Mouse (Mus musculus) adrenal gland, adult 2 months (tissue): ENCODE results near the gene Serpinh1. TPM values are rescaled to one million over a fixed set of nuclear protein-coding genes. Genes with fewer than 3 reads are reported as not detected.

Experiments used
- DNase-seq: peaks from one replicate; pipeline ENCODE4 v3.0.0; 2021
- polyA plus RNA-seq: library from polyadenylated mRNA; depleted of rRNA; stranded (reverse); fragments of >200 nt; gene quantifications from 2 replicates; pipeline ENCODE4 v1.2.3, GENCODE M21; 2012; rRNA removed
- total RNA-seq, 2 experiments: library from RNA; stranded (reverse); gene quantifications; 2 replicates each; pipeline ENCODE4 v1.2.3; 2021

Gene Serpinh1
- total and polyA plus RNA-seq, 3 experiments = 276 to 358 (median 356) TPM

- no peak for DNase-seq
Observed at GRCm38 (mm10) chr7:99328847-99329246, 24.2 kb downstream of the Serpinh1 start.

GRCm38 (mm10) chr7:99326128-99326527, 26.9 kb downstream of the Serpinh1 start:
- DNase-seq = no peak

DNA sequence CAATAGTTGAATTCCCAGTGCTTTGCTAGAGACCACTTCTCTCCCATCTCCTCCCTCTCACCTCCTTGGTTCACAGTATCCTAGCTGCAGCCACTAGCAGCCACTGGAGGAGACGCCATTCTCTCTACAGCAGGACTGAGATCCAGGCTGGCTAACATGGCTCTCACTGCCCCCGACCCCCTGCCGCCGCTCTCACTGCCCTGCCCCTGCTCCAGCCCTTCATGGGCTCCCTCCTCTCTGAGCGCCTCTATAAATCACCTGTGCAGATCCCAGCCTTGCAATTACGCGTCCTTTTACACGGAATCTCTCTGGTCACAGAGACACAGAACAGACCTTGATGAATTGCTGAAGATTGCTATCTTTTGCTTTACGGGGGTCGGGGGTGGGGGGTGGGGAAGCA, 28.2 kb downstream of the Serpinh1 start:
- DNase-seq = no peak

- no peak for DNase-seq
Observed at GRCm38 (mm10) chr7:99323321-99323700, 29.7 kb downstream of the Serpinh1 start.

DNA sequence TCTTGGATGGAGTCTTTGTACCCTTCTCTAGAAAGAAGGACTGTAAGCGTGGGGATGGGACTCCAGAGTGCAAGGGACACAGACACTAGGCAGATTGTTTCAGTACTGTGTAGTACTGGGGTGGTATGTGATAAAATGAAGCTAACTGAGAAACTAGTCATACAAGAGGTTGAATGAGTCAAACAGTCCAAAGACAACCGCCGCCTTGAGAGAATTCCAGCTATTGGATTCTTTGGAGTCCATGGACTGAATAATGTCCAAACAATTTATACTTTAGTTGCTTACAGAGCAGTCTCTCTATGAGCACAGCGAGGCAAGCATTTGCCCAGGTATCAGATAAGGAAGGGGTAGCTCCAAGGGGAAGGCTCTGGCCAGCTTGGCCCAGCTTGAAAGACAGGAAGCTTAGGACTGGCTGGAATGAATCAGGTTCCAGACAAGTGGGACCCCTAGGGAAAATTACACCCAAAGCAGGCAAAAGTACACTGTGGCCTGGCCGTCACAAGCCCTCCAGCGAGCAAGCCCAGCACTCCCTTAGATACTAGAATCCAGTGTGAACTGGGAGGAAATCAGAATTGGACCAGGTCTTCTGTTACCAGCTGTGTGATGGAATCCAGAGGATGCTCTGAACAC, 30.2 kb downstream of the Serpinh1 start:
- no peak for DNase-seq

- DNase-seq = peak; percentile 75
Observed at GRCm38 (mm10) chr7:99320524-99320923, 32.5 kb downstream of the Serpinh1 start.

- DNase-seq = no peak
Observed at GRCm38 (mm10) chr7:99317475-99317874, 35.6 kb downstream of the Serpinh1 start.

DNA sequence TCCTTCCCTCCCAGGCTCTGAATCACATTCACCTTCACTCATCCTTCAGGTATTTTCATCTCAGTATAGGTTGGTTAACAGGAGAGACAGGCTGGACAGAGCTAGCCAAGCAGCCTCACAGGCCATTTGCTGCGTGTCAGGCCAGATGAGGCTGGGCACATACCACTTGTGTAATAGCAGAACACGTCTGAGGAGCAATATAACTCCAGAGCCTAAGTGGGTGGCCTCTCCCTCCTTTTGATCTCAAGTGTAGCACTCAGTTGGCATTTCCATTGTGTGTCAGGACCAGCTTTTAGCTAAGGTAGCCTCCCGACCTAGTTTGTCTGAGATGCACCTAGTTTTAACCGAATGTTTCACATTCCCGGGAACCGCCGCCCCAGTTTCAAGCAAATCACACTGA, 36.8 kb downstream of the Serpinh1 start:
- no peak for DNase-seq

GRCm38 (mm10) chr7:99314565-99314964, 38.5 kb downstream of the Serpinh1 start:
- no peak for DNase-seq

DNA sequence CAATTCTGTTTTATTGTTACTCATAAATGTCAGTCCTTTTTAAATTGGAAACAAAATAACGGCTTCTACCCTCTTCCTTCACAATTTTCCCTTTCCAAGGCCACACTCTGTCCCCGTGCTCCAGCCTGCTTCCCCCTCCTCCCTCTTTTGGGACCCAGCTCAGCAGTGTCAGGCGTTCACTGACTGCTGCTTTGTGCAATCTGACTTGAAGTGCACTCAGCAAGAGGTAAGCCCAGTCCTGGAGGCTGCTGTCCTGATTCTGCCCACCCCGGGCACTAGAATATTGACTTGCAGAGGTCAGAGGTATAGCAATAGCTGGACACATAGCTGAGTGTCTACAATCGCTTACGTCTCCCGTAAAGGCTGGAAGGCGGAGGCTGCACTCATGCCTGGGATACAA, 39.8 kb downstream of the Serpinh1 start:
- DNase-seq = no peak

DNA sequence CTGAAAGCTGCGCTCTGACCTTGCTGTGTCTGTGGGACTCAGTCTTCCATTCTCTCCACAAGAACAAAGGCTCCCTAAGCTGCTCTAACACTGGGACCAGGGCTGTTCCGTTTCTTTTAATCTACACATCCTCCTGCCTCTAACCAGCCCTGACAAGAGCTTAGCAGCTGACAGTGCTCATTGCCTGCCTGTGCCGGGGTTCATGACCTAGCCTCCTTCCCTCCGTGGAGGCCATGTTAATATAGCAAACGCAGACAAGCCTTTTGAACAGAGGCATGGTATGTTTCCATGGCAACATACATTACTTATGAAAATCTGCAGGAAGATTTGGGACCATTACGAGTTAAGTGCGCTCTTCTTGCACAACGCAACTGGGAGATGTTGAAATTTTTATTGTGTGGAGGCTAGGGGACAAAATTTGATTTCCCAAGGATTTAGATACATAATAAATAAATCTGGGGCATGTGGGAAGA, 40.3 kb downstream of the Serpinh1 start:
- no peak for DNase-seq

- DNase-seq = no peak
Observed at GRCm38 (mm10) chr7:99312058-99312457, 41.0 kb downstream of the Serpinh1 start.

- DNase-seq = peak; percentile 28
Observed at GRCm38 (mm10) chr7:99311433-99311832, 41.6 kb downstream of the Serpinh1 start.

DNA sequence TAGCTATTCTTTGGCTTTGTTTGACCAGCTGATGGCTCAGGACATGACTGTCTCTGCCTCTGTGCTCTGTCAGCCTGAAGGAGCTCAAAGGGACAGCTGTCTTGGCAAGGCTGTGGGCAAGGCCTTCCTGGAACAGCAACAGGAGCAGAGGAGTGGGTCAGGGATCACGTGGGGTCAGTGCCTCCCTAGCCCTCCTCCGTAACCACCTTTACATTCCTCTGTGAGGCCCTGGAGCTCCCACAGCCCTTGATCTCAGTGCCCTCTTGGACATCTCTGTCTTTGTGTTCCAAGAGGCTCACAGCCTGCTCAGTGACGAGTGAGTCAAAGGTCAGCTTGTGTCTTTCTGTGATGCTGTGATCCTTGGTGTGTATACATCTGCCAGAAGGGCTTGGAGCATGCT, 46.4 kb downstream of the Serpinh1 start:
- DNase-seq = no peak

- DNase-seq = peak; percentile 76
Observed at GRCm38 (mm10) chr7:99305688-99306087, 47.4 kb downstream of the Serpinh1 start.

- peak; percentile 97 for DNase-seq
Observed at GRCm38 (mm10) chr7:99304949-99305372, 48.1 kb downstream of the Serpinh1 start.

DNA sequence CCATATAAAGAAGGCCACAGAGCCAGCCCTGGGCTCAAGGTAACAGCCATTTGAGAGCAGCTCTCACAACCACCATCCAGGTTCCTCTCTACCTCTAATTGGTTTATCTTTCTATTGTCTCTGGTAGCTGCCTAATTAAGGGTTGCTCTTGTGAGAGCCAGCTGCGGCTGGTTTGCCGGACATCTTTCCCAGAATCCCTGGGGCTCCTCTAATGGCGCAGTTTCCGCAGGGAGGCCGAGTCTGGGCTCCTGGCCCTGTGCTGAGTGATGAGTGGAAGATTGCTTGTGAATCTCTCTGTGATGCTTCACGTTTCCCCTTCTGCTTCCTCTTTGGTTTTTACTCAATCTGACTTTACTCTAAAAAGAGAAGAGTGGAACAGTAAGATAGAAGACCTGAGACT, 49.0 kb downstream of the Serpinh1 start:
- no peak for DNase-seq

DNA sequence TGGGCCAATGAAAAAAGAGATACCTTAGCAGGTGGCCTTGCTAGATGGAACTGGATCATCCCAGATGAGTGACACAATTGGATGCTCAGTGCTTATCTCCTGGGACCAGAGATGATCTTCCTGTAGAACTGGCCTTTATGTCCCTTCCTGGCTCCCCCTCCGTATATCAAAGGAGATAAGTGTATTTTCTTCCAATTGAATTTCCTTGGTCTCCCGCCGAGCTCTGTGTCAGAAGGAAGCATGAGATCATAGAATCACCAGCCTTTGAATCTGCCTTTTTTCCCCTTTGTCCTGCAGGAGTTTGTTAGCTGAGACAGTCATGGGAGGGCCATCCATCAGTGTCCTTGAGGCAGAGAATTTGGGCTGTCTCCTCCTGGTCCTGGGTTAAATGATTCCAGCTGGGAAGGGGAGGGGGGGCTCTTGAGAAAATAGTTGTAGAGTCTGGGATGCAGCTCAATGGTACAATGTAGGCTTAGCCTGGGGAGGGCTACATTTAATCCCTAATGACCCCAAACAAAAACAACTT, 52.3 kb downstream of the Serpinh1 start:
- no peak for DNase-seq

Other genes starting within 250 kb of the Serpinh1 start
- gene Uvrag, start 212.1 kb downstream of the Serpinh1 start, total RNA-seq = 10 to 100 TPM; 18.5 to 30.0 TPM
- 50.4 and 60.6 TPM in 2 replicates for gene Uvrag, start 212.1 kb downstream of the Serpinh1 start, polyA plus RNA-seq
- gene Dgat2, start 170.5 kb downstream of the Serpinh1 start, total RNA-seq = 100 to 1,000 TPM; 498 to 599 TPM
- 613 and 819 TPM in 2 replicates for gene Dgat2, start 170.5 kb downstream of the Serpinh1 start, polyA plus RNA-seq
- gene Mogat2, start 114.6 kb downstream of the Serpinh1 start, total RNA-seq = under 1 TPM in 1 of 2 experiments, not detected in 1; 0.37 TPM
- 1.6 and 4.0 TPM in 2 replicates for gene Mogat2, start 114.6 kb downstream of the Serpinh1 start, polyA plus RNA-seq
- gene Map6, start 85.8 kb downstream of the Serpinh1 start, total RNA-seq = 10 to 100 TPM in 1 of 2 experiments, 1 to 10 TPM in 1; 7.5 to 10.2 TPM
- gene Map6, start 85.8 kb downstream of the Serpinh1 start, polyA plus RNA-seq = 4.9 and 7.0 TPM in 2 replicates
- gene Gdpd5, start 28.2 kb upstream of the Serpinh1 start, total RNA-seq = 10 to 100 TPM in 1 of 2 experiments, 1 to 10 TPM in 1; 7.2 to 12.9 TPM
- gene Gdpd5, start 28.2 kb upstream of the Serpinh1 start, polyA plus RNA-seq = 26.6 TPM in 2 replicates
- gene Klhl35, start 112.8 kb upstream of the Serpinh1 start, total RNA-seq = under 1 TPM in 1 of 2 experiments, not detected in 1; 0.59 TPM
- gene Klhl35, start 112.8 kb upstream of the Serpinh1 start, polyA plus RNA-seq = 1.3 TPM in 2 replicates
- gene Rps3, start 130.5 kb upstream of the Serpinh1 start, total RNA-seq = 100 to 1,000 TPM; 414 to 589 TPM
- 80.7 and 95.4 TPM in 2 replicates for gene Rps3, start 130.5 kb upstream of the Serpinh1 start, polyA plus RNA-seq
- 10 to 100 TPM; 38.7 to 62.2 TPM for gene Arrb1, start 182.2 kb upstream of the Serpinh1 start, total RNA-seq
- gene Arrb1, start 182.2 kb upstream of the Serpinh1 start, polyA plus RNA-seq = 19.0 and 19.3 TPM in 2 replicates